Mouse (Mus musculus): ENCODE data around the gene Timp3. TPM values are rescaled to one million over a fixed set of nuclear protein-coding genes. Genes with fewer than 3 reads are reported as not detected.

The Timp3 gene
- total RNA-seq, 1 experiment, result 28.8 TPM

- H3K27ac ChIP-seq (ENCODE audit: insufficient read depth, low read depth, low read length, poor library complexity, severe bottlenecking), result no peak overlapping the region
- DNase-seq (ENCODE audit: low read depth, low spot score), result no peak
- H3K4me3 ChIP-seq (ENCODE audit: insufficient read depth in 1 of 2, low read depth in 1 of 2, low read length in 2 of 2, poor library complexity in 1 of 2, severe bottlenecking in 1 of 2), result no peak overlapping the region
- H3K9me3 ChIP-seq (ENCODE audit: control insufficient read depth, insufficient read depth, low read depth, low read length), result no peaks in the 10 kb centered on the region
- no peaks in the 10 kb centered on the region for H3K36me3 ChIP-seq (ENCODE audit: control insufficient read depth, insufficient read depth, low read length, poor library complexity, severe bottlenecking)
- H3K9ac ChIP-seq (ENCODE audit: insufficient read depth, low read depth, low read length, poor library complexity, severe bottlenecking), result no peak overlapping the region
- in situ Hi-C loops (cut with MboI; ENCODE audit: low sequenced_read_pairs in 2 of 2, unreplicated experiment in 2 of 2), result no loop called here
- peaks cover 12 to 26% of the 10 kb centered on the region in 2 experiments; a peak in 3 of 4 replicates for H3K4me1 ChIP-seq (ENCODE audit: control insufficient read depth in 2 of 2, insufficient read depth in 2 of 2, low read length in 2 of 2, poor library complexity in 1 of 2)
- no peak for TF ChIP-seq ZNF384 (IDR thresholded peaks at IDR 0.05; ENCODE audit: low read depth, low read length)
- TF ChIP-seq MAFK (IDR thresholded peaks at IDR 0.05; ENCODE audit: insufficient read depth, low read depth, low read length), result no peak
- TF ChIP-seq HCFC1 (IDR thresholded peaks at IDR 0.05; ENCODE audit: borderline replicate concordance, insufficient read depth, low read length), result no peak
- TF ChIP-seq ZC3H11A (IDR thresholded peaks at IDR 0.05; ENCODE audit: borderline replicate concordance, low read depth, low read length), result no peak
- TF ChIP-seq CHD2 (IDR thresholded peaks at IDR 0.05; ENCODE audit: low read depth, low read length), result no peak
Observed at GRCm38 (mm10) chr10:86342151-86342550, 42.0 kb downstream of the Timp3 start.

- in situ Hi-C loops (cut with MboI; ENCODE audit: low sequenced_read_pairs in 2 of 2, unreplicated experiment in 2 of 2), result no loop called here
- no peak for DNase-seq (ENCODE audit: low read depth, low spot score)
- Histone ChIP-seq H3K4me3 (ENCODE audit: insufficient read depth in 1 of 2, low read depth in 1 of 2, low read length in 2 of 2, poor library complexity in 1 of 2, severe bottlenecking in 1 of 2) (no peak overlapping the region), H3K36me3 (ENCODE audit: control insufficient read depth, insufficient read depth, low read length, poor library complexity, severe bottlenecking) (no peaks in the 10 kb centered on the region), H3K9me3 (ENCODE audit: control insufficient read depth, insufficient read depth, low read depth, low read length) (no peaks in the 10 kb centered on the region), H3K27ac (ENCODE audit: insufficient read depth, low read depth, low read length, poor library complexity, severe bottlenecking) (no peak overlapping the region), H3K9ac (ENCODE audit: insufficient read depth, low read depth, low read length, poor library complexity, severe bottlenecking) (no peak overlapping the region), H3K4me1 (ENCODE audit: control insufficient read depth in 2 of 2, insufficient read depth in 2 of 2, low read length in 2 of 2, poor library complexity in 1 of 2) (peaks cover 9 to 23% of the 10 kb centered on the region in 2 experiments; a peak in 3 of 4 replicates)
- TF ChIP-seq HCFC1 (IDR thresholded peaks at IDR 0.05; ENCODE audit: borderline replicate concordance, insufficient read depth, low read length), result no peak
- no peak for TF ChIP-seq CHD2 (IDR thresholded peaks at IDR 0.05; ENCODE audit: low read depth, low read length)
- no peak for TF ChIP-seq ZC3H11A (IDR thresholded peaks at IDR 0.05; ENCODE audit: borderline replicate concordance, low read depth, low read length)
- TF ChIP-seq MAFK (IDR thresholded peaks at IDR 0.05; ENCODE audit: insufficient read depth, low read depth, low read length), result no peak
- no peak for TF ChIP-seq ZNF384 (IDR thresholded peaks at IDR 0.05; ENCODE audit: low read depth, low read length)
Observed at GRCm38 (mm10) chr10:86342713-86343112, 42.5 kb downstream of the Timp3 start.

DNA sequence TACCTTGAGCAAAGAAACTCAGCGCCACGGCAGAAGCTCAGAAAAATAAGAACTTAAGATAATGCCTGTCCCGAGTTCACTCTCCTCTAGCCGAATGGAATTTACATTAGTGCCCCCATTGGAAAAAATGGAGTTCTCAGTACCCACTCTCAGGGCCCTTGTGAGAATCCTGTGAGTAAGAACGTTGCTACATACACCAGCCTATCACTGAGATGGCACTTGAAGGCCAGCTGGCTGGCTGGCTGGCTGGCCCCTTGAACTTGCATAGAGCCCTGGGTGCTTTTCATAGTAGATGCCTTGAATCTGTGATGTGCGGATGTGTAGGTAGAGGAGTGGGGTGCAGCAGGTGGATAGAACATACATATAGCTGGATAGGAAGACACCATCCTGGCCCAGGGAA, 43.2 kb downstream of the Timp3 start:
- DNase-seq (ENCODE audit: low read depth, low spot score), result no peak
- H3K27ac ChIP-seq (ENCODE audit: insufficient read depth, low read depth, low read length, poor library complexity, severe bottlenecking), result no peak overlapping the region
- H3K9me3 ChIP-seq (ENCODE audit: control insufficient read depth, insufficient read depth, low read depth, low read length), result no peaks in the 10 kb centered on the region
- H3K4me3 ChIP-seq (ENCODE audit: insufficient read depth in 1 of 2, low read depth in 1 of 2, low read length in 2 of 2, poor library complexity in 1 of 2, severe bottlenecking in 1 of 2), result no peak overlapping the region
- H3K9ac ChIP-seq (ENCODE audit: insufficient read depth, low read depth, low read length, poor library complexity, severe bottlenecking), result no peak overlapping the region
- peaks cover 7 to 19% of the 10 kb centered on the region in 2 experiments; a peak in 3 of 4 replicates for H3K4me1 ChIP-seq (ENCODE audit: control insufficient read depth in 2 of 2, insufficient read depth in 2 of 2, low read length in 2 of 2, poor library complexity in 1 of 2)
- in situ Hi-C loops (cut with MboI; ENCODE audit: low sequenced_read_pairs in 2 of 2, unreplicated experiment in 2 of 2), result no loop called here
- no peaks in the 10 kb centered on the region for H3K36me3 ChIP-seq (ENCODE audit: control insufficient read depth, insufficient read depth, low read length, poor library complexity, severe bottlenecking)
- TF ChIP-seq MAFK (IDR thresholded peaks at IDR 0.05; ENCODE audit: insufficient read depth, low read depth, low read length) (no peak), CHD2 (IDR thresholded peaks at IDR 0.05; ENCODE audit: low read depth, low read length) (no peak), HCFC1 (IDR thresholded peaks at IDR 0.05; ENCODE audit: borderline replicate concordance, insufficient read depth, low read length) (no peak), ZNF384 (IDR thresholded peaks at IDR 0.05; ENCODE audit: low read depth, low read length) (no peak), ZC3H11A (IDR thresholded peaks at IDR 0.05; ENCODE audit: borderline replicate concordance, low read depth, low read length) (no peak)

DNA sequence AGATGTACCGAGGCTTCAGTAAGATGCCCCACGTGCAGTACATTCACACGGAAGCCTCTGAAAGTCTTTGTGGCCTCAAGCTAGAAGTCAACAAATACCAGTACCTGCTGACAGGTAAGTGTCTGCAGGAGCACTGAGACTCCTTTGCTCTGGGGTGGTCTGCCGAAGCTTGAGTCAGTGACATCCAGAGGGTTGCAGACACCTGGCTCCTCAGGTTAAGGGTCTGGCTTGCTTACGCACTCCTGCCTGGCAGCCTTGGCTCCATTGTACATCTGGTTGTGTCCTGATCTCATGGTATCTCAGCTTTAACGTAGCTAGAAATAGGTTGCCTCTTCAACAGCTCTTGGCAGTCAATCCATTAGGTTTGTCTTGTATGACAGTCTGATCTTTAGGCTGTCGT, 43.8 kb downstream of the Timp3 start:
- in situ Hi-C loops (cut with MboI; ENCODE audit: low sequenced_read_pairs in 2 of 2, unreplicated experiment in 2 of 2), result no loop called here
- Histone ChIP-seq H3K36me3 (ENCODE audit: control insufficient read depth, insufficient read depth, low read length, poor library complexity, severe bottlenecking) (no peaks in the 10 kb centered on the region), H3K4me1 (ENCODE audit: control insufficient read depth in 2 of 2, insufficient read depth in 2 of 2, low read length in 2 of 2, poor library complexity in 1 of 2) (peaks cover 5 to 17% of the 10 kb centered on the region in 2 experiments; a peak in 3 of 4 replicates)

More for the DNA sequence above, 43.8 kb downstream of the Timp3 start:
- Histone ChIP-seq H3K4me3 (ENCODE audit: insufficient read depth in 1 of 2, low read depth in 1 of 2, low read length in 2 of 2, poor library complexity in 1 of 2, severe bottlenecking in 1 of 2) (no peak overlapping the region), H3K27ac (ENCODE audit: insufficient read depth, low read depth, low read length, poor library complexity, severe bottlenecking) (no peak overlapping the region), H3K9ac (ENCODE audit: insufficient read depth, low read depth, low read length, poor library complexity, severe bottlenecking) (no peak overlapping the region), H3K9me3 (ENCODE audit: control insufficient read depth, insufficient read depth, low read depth, low read length) (no peaks in the 10 kb centered on the region)
- DNase-seq (ENCODE audit: low read depth, low spot score), result no peak
- no peak for TF ChIP-seq ZNF384 (IDR thresholded peaks at IDR 0.05; ENCODE audit: low read depth, low read length)
- no peak for TF ChIP-seq CHD2 (IDR thresholded peaks at IDR 0.05; ENCODE audit: low read depth, low read length)
- no peak for TF ChIP-seq MAFK (IDR thresholded peaks at IDR 0.05; ENCODE audit: insufficient read depth, low read depth, low read length)
- TF ChIP-seq ZC3H11A (IDR thresholded peaks at IDR 0.05; ENCODE audit: borderline replicate concordance, low read depth, low read length), result no peak
- no peak for TF ChIP-seq HCFC1 (IDR thresholded peaks at IDR 0.05; ENCODE audit: borderline replicate concordance, insufficient read depth, low read length)
